Mouse (Mus musculus) kidney, embryonic 15.5 days (tissue): ENCODE results near the gene Taar5. TPM values are rescaled to one million over a fixed set of nuclear protein-coding genes. Genes with fewer than 3 reads are reported as not detected.

ENCODE experiments used
- ATAC-seq: fragments of 200-750 bp; cut with Nextera tagmentation; replicated peaks from 2 replicates; pipeline ENCODE4 v1.8.0; 2017; ENCODE audit warnings: moderate TSS enrichment; ENCODE audit not compliant: low FRiP score
- H3K27ac ChIP-seq: fragments of 300-500 bp; sonication (generic); 2 replicates; pipeline ENCODE4 v1.5.1; 2015; ENCODE audit warnings: mild to moderate bottlenecking, inconsistent platforms
- H3K27me3 ChIP-seq: fragments of 300-500 bp; sonication (generic); 2 replicates; pipeline ENCODE4 v1.6.1; 2015; ENCODE audit warnings: inconsistent platforms
- H3K36me3 ChIP-seq: fragments of 300-500 bp; sonication (generic); 2 replicates; pipeline ENCODE4 v1.6.1; 2015; ENCODE audit warnings: inconsistent platforms
- H3K4me1 ChIP-seq: fragments of 300-500 bp; sonication (generic); 2 replicates; pipeline ENCODE4 v1.6.1; 2015; ENCODE audit warnings: inconsistent platforms
- H3K4me2 ChIP-seq: fragments of 300-500 bp; sonication (generic); 2 replicates; pipeline ENCODE4 v1.6.1; 2015; ENCODE audit warnings: moderate library complexity, mild to moderate bottlenecking, inconsistent platforms
- H3K4me3 ChIP-seq: fragments of 300-500 bp; sonication (generic); replicated peaks from 2 replicates; pipeline ENCODE4 v1.5.1; 2015; ENCODE audit warnings: mild to moderate bottlenecking, inconsistent platforms
- H3K9ac ChIP-seq: fragments of 300-500 bp; sonication (generic); 2 replicates; pipeline ENCODE4 v1.6.1; 2015; ENCODE audit warnings: mild to moderate bottlenecking, inconsistent platforms
- H3K9me3 ChIP-seq: fragments of 300-500 bp; sonication (generic); replicated peaks from 2 replicates; pipeline ENCODE4 v1.6.1; 2016; ENCODE audit warnings: inconsistent platforms
- WGBS: fragments of 180-500 bp; shearing (Covaris S2); methylation state at CpG from one replicate; pipeline ENCODE4 v1.1.7; 2015; ENCODE audit warnings: mixed read lengths; 5-methylcytosine and 5-hydroxymethylcytosine counted together
- polyA plus RNA-seq: library from polyadenylated mRNA; unstranded; fragments of >200 nt; fragmentation: Nextera tagmentation; extraction: Ambion mirVana; gene quantifications from 2 replicates; pipeline ENCODE4 v1.2.1, GENCODE M21; 2015

Taar5 gene
- 0.36 TPM in 1 of 2 replicates, not detected in the other for polyA plus RNA-seq

DNA sequence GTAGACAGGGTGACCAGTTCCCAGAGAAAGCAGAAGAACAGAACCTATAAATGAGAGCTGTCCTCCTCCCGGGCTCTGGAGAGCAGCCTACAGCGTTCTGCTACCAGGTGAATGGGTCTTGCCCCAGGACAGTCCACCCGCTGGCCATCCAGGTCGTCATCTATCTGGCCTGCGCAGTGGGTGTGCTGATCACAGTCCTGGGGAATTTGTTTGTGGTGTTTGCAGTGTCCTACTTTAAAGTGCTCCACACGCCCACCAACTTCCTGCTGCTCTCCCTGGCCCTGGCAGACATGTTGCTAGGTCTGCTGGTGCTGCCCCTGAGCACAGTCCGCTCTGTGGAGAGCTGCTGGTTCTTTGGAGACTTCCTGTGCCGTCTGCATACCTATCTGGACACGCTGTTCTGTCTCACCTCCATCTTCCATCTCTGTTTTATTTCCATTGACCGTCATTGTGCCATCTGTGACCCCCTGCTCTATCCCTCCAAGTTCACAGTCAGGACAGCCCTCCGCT lies at the start of gene Taar5:
Taar5 (plus strand) TSS at position 51 of the 510 bp plus-strand sequence.
- Histone ChIP-seq H3K9me3 (no peaks in the 10 kb centered on the region), H3K9ac (no peak within 1 kb of the TSS), H3K36me3 (no peaks in the 10 kb centered on the region), H3K27me3 (no peaks in the 10 kb centered on the region), H3K4me3 (no peak within 1 kb of the TSS), H3K27ac (no peak within 1 kb of the TSS), H3K4me1 (no peaks in the 10 kb centered on the region), H3K4me2 (no peak within 1 kb of the TSS)
- WGBS, result 87% methylated on average over 11 of the region's 11 CpGs
- no peak for ATAC-seq

DNA sequence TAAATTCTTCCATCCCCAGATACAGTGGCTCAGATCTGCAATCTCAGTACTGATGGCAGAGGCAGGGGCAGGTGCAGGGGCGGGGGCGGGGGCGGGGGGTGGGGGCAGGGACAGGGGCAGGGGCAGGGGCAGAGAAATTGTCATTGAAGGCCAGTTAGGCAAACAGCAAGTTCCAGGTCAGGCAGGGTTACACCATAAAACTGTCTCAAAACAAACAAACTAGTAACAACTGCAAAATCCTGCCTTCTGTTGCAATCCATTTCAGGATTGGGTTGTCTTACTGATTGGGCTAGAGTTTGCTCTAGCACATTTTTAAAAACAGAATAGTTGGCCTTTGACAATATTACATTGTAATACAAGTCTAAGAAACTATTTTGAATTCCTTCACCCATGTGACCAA lies 48.0 kb upstream of the Taar5 start:
- Histone ChIP-seq H3K4me3 (no peak overlapping the region), H3K36me3 (no peaks in the 10 kb centered on the region), H3K27me3 (no peaks in the 10 kb centered on the region), H3K9me3 (no peaks in the 10 kb centered on the region), H3K4me2 (no peak overlapping the region), H3K9ac (no peak overlapping the region), H3K4me1 (no peaks in the 10 kb centered on the region), H3K27ac (no peak overlapping the region)
- WGBS, result 47% methylated on average over 3 of the region's 3 CpGs
- ATAC-seq, result no peak

DNA sequence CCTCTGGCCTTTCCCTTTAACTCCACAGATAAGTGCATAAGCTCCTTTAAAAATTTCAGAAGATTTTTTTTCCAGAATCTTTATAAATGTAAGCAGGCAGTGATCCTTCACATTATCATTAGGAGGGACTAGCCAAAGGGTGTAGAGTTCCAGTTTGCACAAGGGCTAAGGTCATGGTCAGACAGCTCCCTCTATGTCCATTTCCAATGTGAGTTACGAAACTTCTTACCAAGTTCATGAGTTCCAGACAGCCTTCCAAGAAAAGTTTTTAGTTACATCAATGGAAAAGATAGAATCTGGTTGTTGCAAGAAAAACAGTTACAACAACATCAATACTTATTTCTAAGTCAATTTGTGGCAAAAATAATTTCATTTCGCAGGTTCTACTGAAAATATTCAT lies 46.6 kb upstream of the Taar5 start:
- Histone ChIP-seq H3K4me2 (no peak overlapping the region), H3K27me3 (no peaks in the 10 kb centered on the region), H3K4me1 (no peaks in the 10 kb centered on the region), H3K36me3 (no peaks in the 10 kb centered on the region), H3K27ac (no peak overlapping the region), H3K4me3 (no peak overlapping the region), H3K9me3 (no peaks in the 10 kb centered on the region), H3K9ac (no peak overlapping the region)
- WGBS, result 77% methylated on average over 2 of the region's 2 CpGs
- ATAC-seq, result no peak

DNA sequence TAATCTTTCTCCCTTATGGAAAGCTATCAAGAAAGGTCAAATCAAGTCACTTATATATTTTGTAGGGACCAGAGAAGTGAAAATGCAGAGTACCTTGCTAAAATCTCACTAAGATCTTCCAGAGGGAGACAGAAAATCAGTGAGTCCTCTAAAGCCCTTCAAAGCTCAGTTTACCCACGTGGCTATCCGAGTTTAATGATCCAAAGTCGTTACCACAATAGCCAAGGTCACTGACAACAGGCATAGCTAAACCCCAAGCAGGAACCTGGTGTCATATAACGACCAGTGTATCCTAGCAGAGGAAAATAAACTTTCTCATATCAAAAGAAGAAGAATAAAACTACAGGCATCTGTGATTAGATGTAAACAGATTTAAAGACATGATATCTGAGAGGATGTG lies 32.9 kb upstream of the Taar5 start:
- Histone ChIP-seq H3K27ac (no peak overlapping the region), H3K9me3 (no peaks in the 10 kb centered on the region), H3K36me3 (no peaks in the 10 kb centered on the region), H3K9ac (no peak overlapping the region), H3K27me3 (no peaks in the 10 kb centered on the region), H3K4me1 (0 out of 2 replicates have a peak, but pooled peaks cover 3% of the 10 kb centered on the region), H3K4me3 (no peak overlapping the region), H3K4me2 (no peak overlapping the region)
- no peak for ATAC-seq
- WGBS, result 11% methylated on average over 4 of the region's 4 CpGs

DNA sequence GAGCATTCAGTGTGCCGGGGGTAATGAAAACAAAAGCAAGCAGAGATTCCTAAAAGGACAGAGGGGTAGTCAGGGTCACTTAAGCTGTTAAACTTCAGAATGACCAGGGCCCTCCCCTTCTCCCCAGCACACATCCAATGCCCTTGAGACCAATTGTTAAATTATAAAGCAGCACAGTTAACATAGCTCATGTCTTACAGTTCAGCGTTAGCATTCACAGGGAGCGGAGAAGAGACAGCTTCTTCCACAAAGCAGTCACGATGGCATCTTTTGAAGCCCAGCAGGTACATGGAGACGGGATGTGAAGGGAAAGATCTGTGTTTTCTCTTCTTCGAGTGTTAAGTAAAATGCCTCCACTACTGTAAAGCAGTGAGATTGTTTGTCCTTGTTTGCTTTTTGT lies 32.2 kb upstream of the Taar5 start, which contains the start of gene Taar2:
Taar2 (plus strand) TSS at position 261 of the 400 bp plus-strand sequence.
- no peak within 1 kb of the TSS for H3K4me3 ChIP-seq
- H3K9me3 ChIP-seq, result no peaks in the 10 kb centered on the region
- 0 out of 2 replicates have a peak, but pooled peaks cover 3% of the 10 kb centered on the region for H3K4me1 ChIP-seq
- H3K27ac ChIP-seq, result no peak within 1 kb of the TSS
- no peaks in the 10 kb centered on the region for H3K36me3 ChIP-seq
- ATAC-seq, result no peak
- 31% methylated on average over 6 of the region's 6 CpGs for WGBS
- peak within 1 kb of the TSS; percentile 18; the same call in 1 of the 2 replicates for H3K4me2 ChIP-seq
- H3K27me3 ChIP-seq, result no peaks in the 10 kb centered on the region
- no peak within 1 kb of the TSS for H3K9ac ChIP-seq

DNA sequence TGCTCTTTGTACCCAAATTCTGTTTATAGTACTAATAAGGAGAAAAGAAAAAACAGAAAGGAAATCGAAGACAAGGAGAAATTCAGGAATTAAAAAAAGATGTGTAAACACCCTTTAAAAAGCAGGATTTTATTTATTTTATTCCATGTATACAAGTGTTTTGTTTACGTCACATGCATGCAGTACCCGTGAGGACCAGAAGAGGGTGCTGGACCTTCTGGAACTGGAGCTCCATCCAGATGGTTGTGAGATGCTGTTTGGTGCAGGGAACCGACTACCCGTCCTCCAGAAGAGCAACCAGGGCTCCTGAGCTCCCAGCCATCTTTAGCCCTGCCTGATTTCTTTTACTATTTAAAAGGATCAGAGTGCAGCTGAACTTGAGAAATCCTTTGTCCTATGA lies 28.0 kb upstream of the Taar5 start:
- H3K27me3 ChIP-seq, result no peaks in the 10 kb centered on the region
- no peak overlapping the region for H3K4me2 ChIP-seq
- 79% methylated on average over 5 of the region's 5 CpGs for WGBS
- H3K9me3 ChIP-seq, result no peaks in the 10 kb centered on the region
- ATAC-seq, result no peak
- no peaks in the 10 kb centered on the region for H3K36me3 ChIP-seq
- H3K4me1 ChIP-seq, result 0 out of 2 replicates have a peak, but pooled peaks cover 3% of the 10 kb centered on the region
- no peak overlapping the region for H3K9ac ChIP-seq
- H3K4me3 ChIP-seq, result no peak overlapping the region
- no peak overlapping the region for H3K27ac ChIP-seq

DNA sequence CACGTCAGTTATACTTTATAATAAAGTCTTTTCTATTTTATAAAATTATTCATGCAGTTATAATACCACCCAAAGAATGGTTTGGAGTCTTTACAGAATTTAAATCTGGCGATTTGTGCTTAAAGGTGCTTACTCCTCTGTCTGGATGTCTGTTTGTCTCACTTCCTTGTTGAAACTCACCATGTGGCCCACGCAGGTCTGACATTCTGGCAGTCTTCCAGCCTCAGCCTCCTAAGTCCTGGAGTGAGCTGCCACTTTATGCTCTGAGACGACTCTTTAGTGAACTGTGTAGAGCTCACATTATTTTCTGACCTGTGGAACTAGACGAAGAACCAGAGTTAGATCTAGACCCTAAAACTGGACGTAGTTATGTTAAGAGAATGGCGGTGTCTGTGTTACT lies 22.5 kb upstream of the Taar5 start:
- Histone ChIP-seq H3K27ac (no peak overlapping the region), H3K4me3 (no peak overlapping the region), H3K36me3 (no peaks in the 10 kb centered on the region), H3K4me2 (no peak overlapping the region), H3K9ac (no peak overlapping the region), H3K27me3 (no peaks in the 10 kb centered on the region), H3K9me3 (no peaks in the 10 kb centered on the region), H3K4me1 (no peaks in the 10 kb centered on the region)
- 65% methylated on average over 7 of the region's 7 CpGs for WGBS
- ATAC-seq, result no peak

DNA sequence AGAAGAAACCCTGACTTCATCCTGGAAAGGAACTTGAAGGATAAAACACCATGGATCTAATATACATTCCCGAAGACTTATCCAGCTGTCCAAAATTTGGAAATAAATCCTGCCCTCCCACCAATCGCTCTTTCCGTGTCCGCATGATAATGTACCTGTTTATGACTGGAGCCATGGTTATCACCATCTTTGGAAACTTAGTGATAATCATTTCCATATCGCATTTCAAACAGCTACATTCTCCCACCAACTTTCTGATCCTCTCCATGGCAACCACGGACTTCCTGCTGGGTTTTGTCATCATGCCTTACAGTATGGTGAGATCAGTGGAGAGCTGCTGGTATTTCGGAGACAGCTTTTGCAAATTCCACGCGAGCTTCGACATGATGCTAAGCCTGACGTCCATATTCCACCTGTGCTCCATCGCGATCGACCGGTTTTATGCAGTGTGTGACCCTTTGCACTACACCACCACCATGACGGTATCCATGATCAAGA lies 20.9 kb upstream of the Taar5 start, which contains the start of gene Taar3:
Taar3 (plus strand) TSS at position 51 of the 498 bp plus-strand sequence.
- Histone ChIP-seq H3K4me2 (no peak within 1 kb of the TSS), H3K36me3 (no peaks in the 10 kb centered on the region), H3K27ac (no peak within 1 kb of the TSS), H3K27me3 (no peaks in the 10 kb centered on the region), H3K9me3 (no peaks in the 10 kb centered on the region), H3K4me1 (no peaks in the 10 kb centered on the region), H3K4me3 (no peak within 1 kb of the TSS), H3K9ac (no peak within 1 kb of the TSS)
- ATAC-seq, result no peak
- WGBS, result 89% methylated on average over 16 of the region's 16 CpGs

DNA sequence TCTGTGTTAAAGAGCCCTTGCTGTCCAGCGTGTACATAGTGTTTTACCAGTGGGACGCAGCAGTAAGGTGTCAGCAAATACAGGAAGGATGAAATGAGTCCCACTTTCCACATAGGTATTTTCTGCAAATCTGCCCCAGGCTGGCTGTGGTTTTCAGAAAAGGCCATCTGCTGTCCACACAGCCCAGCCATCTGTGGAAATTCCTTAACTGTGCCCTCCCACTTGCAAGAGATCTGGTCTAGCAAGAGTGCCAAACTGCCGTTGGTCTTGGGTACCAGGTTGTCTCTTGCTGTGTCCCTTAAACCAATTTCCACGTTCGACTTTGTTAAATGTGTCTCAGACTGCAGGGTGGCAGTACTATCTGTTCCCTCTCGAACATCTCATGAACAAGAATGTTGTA lies 18.8 kb upstream of the Taar5 start:
- no peak for ATAC-seq
- no peak overlapping the region for H3K4me2 ChIP-seq
- H3K36me3 ChIP-seq, result no peaks in the 10 kb centered on the region
- H3K4me3 ChIP-seq, result no peak overlapping the region
- H3K27ac ChIP-seq, result no peak overlapping the region
- H3K9ac ChIP-seq, result no peak overlapping the region
- 74% methylated on average over 6 of the region's 6 CpGs for WGBS
- H3K27me3 ChIP-seq, result no peaks in the 10 kb centered on the region
- no peaks in the 10 kb centered on the region for H3K9me3 ChIP-seq
- H3K4me1 ChIP-seq, result no peaks in the 10 kb centered on the region

DNA sequence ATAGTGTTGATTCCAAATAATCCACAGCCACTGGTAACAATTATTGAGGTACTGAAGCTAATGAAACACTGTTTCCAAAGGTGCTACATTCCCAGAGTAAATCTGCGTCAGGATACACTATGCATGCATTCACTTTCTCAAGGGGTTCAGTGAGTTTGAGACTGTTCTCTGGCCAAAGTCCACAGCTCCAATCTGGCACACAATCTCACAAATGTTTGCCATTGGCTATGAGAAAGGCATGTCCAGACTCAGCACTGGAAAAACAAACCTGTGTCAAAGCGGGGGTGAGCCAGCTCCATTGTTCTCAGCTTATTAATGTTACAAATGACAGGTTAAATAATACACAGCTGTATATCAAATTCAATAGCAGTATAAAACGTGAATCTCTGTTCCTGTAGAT lies 11.4 kb upstream of the Taar5 start:
- Histone ChIP-seq H3K4me3 (no peak overlapping the region), H3K27ac (no peak overlapping the region), H3K36me3 (no peaks in the 10 kb centered on the region), H3K9ac (no peak overlapping the region), H3K4me2 (no peak overlapping the region), H3K4me1 (peaks cover 14% of the 10 kb centered on the region; the same call in 1 of the 2 replicates), H3K9me3 (no peaks in the 10 kb centered on the region), H3K27me3 (no peaks in the 10 kb centered on the region)
- no peak for ATAC-seq
- WGBS, result 23% methylated on average over 3 of the region's 3 CpGs

DNA sequence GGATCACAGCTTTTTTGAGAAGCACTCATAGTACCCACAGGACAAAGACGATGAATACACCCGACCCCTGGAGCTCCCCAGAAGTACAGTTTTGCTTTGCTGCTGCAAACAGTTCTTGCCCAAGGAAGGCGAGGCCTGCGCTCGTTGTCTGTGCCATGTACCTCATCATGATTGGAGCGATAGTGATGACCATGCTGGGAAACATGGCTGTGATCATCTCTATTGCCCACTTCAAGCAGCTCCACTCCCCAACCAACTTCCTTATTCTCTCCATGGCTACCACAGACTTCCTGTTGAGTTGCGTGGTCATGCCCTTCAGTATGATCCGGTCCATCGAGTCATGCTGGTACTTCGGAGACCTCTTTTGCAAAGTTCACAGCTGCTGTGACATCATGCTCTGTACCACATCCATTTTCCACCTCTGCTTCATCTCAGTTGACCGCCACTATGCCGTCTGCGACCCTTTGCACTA lies 10.0 kb upstream of the Taar5 start, which contains the start of gene Taar4:
Taar4 (plus strand) TSS at position 51 of the 472 bp plus-strand sequence.
- ATAC-seq, result no peak
- 94% methylated on average over 13 of the region's 13 CpGs for WGBS
- H3K27ac ChIP-seq, result no peak within 1 kb of the TSS

DNA sequence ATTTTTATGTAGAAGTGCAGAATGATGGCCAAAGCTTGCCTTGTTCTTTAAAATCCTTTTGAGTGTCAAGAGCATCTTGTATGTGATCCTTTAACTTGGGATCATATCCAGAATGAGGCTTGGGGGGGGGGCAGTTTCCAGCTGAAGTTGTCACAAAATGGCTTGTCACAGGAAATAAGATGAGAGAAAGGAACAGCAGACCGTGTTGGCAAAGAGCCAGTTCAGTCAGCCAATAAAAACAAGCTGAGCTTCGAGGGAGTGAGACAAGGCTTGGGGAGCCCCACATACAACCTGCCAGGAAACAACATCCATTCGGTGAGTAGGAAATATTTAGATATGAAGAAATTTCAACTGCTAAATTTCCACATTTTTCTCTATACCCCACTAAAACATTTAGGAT lies 7.1 kb upstream of the Taar5 start:
- Histone ChIP-seq H3K4me2 (no peak overlapping the region), H3K27me3 (no peaks in the 10 kb centered on the region), H3K36me3 (no peaks in the 10 kb centered on the region), H3K4me1 (peaks cover 18% of the 10 kb centered on the region; the same call in 1 of the 2 replicates), H3K27ac (no peak overlapping the region), H3K9ac (no peak overlapping the region), H3K9me3 (no peaks in the 10 kb centered on the region), H3K4me3 (no peak overlapping the region)
- no peak for ATAC-seq
- 27% methylated on average over 3 of the region's 3 CpGs for WGBS

More for the DNA sequence above, 10.0 kb upstream of the Taar5 start, which contains the start of gene Taar4:
- Histone ChIP-seq H3K27me3 (no peaks in the 10 kb centered on the region), H3K36me3 (no peaks in the 10 kb centered on the region), H3K9me3 (no peaks in the 10 kb centered on the region), H3K4me1 (peaks cover 20% of the 10 kb centered on the region; the same call in 1 of the 2 replicates), H3K4me2 (no peak within 1 kb of the TSS), H3K4me3 (no peak within 1 kb of the TSS), H3K9ac (no peak within 1 kb of the TSS)
